Mouse (Mus musculus): Measurements from ENCODE around the gene Sirt6.

Sirt6 gene

GRCm38 (mm10) chr10:81597137-81597950 is 30.3 kb downstream of the Sirt6 start:
- in situ Hi-C loops (cut with MboI, MseI) = no loop called here

GRCm38 (mm10) chr10:81596611-81597010 is 31.0 kb downstream of the Sirt6 start:
- in situ Hi-C loops (cut with MboI, MseI) = no loop called here

- in situ Hi-C loops (cut with MboI, MseI) = no loop called here
Measured at GRCm38 (mm10) chr10:81595599-81595998, 32.0 kb downstream of the Sirt6 start.

GRCm38 (mm10) chr10:81593935-81594334 is 33.7 kb downstream of the Sirt6 start:
- in situ Hi-C loops (cut with MboI, MseI) = no loop called here

- in situ Hi-C loops (cut with MboI, MseI) = no loop called here
Measured at GRCm38 (mm10) chr10:81593223-81593622, 34.4 kb downstream of the Sirt6 start.

- in situ Hi-C loops (cut with MboI, MseI) = no loop called here
Measured at GRCm38 (mm10) chr10:81592631-81593030, 35.0 kb downstream of the Sirt6 start.

GRCm38 (mm10) chr10:81591846-81592245 is 35.8 kb downstream of the Sirt6 start:
- in situ Hi-C loops (cut with MboI, MseI) = no loop called here

GRCm38 (mm10) chr10:81588739-81589138 is 38.9 kb downstream of the Sirt6 start:
- in situ Hi-C loops (cut with MboI, MseI) = no loop called here

GRCm38 (mm10) chr10:81583347-81583746 is 44.2 kb downstream of the Sirt6 start:
- in situ Hi-C loops (cut with MboI, MseI) = no loop called here

- in situ Hi-C loops (cut with MboI, MseI) = no loop called here
Measured at GRCm38 (mm10) chr10:81580441-81581070, 47.0 kb downstream of the Sirt6 start.

- in situ Hi-C loops (cut with MboI, MseI) = no loop called here
Measured at GRCm38 (mm10) chr10:81579967-81580366, 47.6 kb downstream of the Sirt6 start.

- in situ Hi-C loops (cut with MboI, MseI) = no loop called here
Measured at GRCm38 (mm10) chr10:81575695-81576094, 51.9 kb downstream of the Sirt6 start.

- in situ Hi-C loops (cut with MboI, MseI) = no loop called here
Measured at GRCm38 (mm10) chr10:81575208-81575631, 52.4 kb downstream of the Sirt6 start.

- in situ Hi-C loops (cut with MboI, MseI) = loop anchor here in 1 of 2 experiments (5.0 kb wide), 1 partner anchor 33 kb away; the partner anchor contains the start of gene BC025920
Measured at GRCm38 (mm10) chr10:81574081-81575056, 53.2 kb downstream of the Sirt6 start, which contains the start of gene Tle2. Gene Tle2 (plus strand): TSS chr10:81574561.

- in situ Hi-C loops (cut with MboI, MseI) = loop anchor here in 1 of 2 experiments (5.0 kb wide), 1 partner anchor 34 kb away; the partner anchor contains the start of gene BC025920
Measured at GRCm38 (mm10) chr10:81572975-81573374, 54.6 kb downstream of the Sirt6 start.

GRCm38 (mm10) chr10:81572133-81572671 is 55.4 kb downstream of the Sirt6 start:
- in situ Hi-C loops (cut with MboI, MseI) = loop anchor here in 1 of 2 experiments (5.0 kb wide), 1 partner anchor 35 kb away; the partner anchor contains the start of gene BC025920

All from T-helper 17 cell (primary cell).